Mouse (Mus musculus): ENCODE measurements around the gene Ubr7. TPM values are rescaled to one million over a fixed set of nuclear protein-coding genes. Genes with fewer than 3 reads are reported as not detected.

Gene Ubr7
- polyA plus RNA-seq, 1 experiment from 2014 or later, result 34.7 TPM

GRCm38 (mm10) chr12:102778151-102778550 is 20.4 kb downstream of the Ubr7 start:
- no peak for ATAC-seq
- WGBS, result 65% methylated on average over 5 of the region's 5 CpGs
- Histone ChIP-seq H3K36me3 (ENCODE audit: control insufficient read depth, insufficient read depth, low read length) (peaks cover 7% of the 10 kb centered on the region; the same call in 1 of the 2 replicates), H3K27ac (ENCODE audit: low read length) (no peak overlapping the region), H3K4me1 (ENCODE audit: control insufficient read depth, insufficient read depth, low read length) (no peaks in the 10 kb centered on the region), H3K9ac (ENCODE audit: low read depth, low read length) (no peak overlapping the region), H3K27me3 (ENCODE audit: control insufficient read depth, insufficient read depth, low read depth, low read length) (no peaks in the 10 kb centered on the region), H3K4me3 (ENCODE audit: low read depth, low read length) (no peak overlapping the region), H3K9me3 (replicated peaks; ENCODE audit: control insufficient read depth, low read length, poor library complexity, severe bottlenecking) (no peaks in the 10 kb centered on the region), H3K4me2 (ENCODE audit: low read length) (no peak overlapping the region)

GRCm38 (mm10) chr12:102779452-102779851 is 21.7 kb downstream of the Ubr7 start:
- Histone ChIP-seq H3K27me3 (ENCODE audit: control insufficient read depth, insufficient read depth, low read depth, low read length) (no peaks in the 10 kb centered on the region), H3K4me1 (ENCODE audit: control insufficient read depth, insufficient read depth, low read length) (no peaks in the 10 kb centered on the region), H3K9me3 (replicated peaks; ENCODE audit: control insufficient read depth, low read length, poor library complexity, severe bottlenecking) (no peaks in the 10 kb centered on the region), H3K27ac (ENCODE audit: low read length) (no peak overlapping the region), H3K9ac (ENCODE audit: low read depth, low read length) (no peak overlapping the region), H3K36me3 (ENCODE audit: control insufficient read depth, insufficient read depth, low read length) (peaks cover 11% of the 10 kb centered on the region), H3K4me3 (ENCODE audit: low read depth, low read length) (no peak overlapping the region), H3K4me2 (ENCODE audit: low read length) (no peak overlapping the region)
- ATAC-seq, result no peak
- whole genome bisulfite sequencing, result 60% methylated on average over 3 of the region's 3 CpGs

DNA sequence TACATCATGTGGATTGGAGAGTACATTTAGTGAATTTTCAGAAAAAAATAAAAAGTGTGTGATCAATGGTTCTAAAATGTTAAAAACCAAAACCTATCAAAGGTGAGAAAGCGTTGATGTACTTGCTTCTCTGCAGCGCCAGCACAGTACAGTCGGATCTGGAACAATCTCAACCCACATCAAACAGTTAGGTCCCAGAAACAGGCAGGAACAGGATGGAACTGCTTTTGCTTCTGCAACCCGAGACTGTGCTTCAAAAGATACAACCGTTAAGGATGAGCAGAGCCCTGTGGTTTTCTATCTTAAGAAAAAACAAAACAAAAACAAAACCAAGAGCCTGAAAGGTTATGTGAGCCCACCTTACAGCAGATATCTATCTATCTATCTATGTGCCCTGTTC is 25.1 kb downstream of the Ubr7 start:
- Histone ChIP-seq H3K27me3 (ENCODE audit: control insufficient read depth, insufficient read depth, low read depth, low read length) (no peaks in the 10 kb centered on the region), H3K4me3 (ENCODE audit: low read depth, low read length) (no peak overlapping the region), H3K4me1 (ENCODE audit: control insufficient read depth, insufficient read depth, low read length) (no peaks in the 10 kb centered on the region), H3K27ac (ENCODE audit: low read length) (no peak overlapping the region), H3K9me3 (replicated peaks; ENCODE audit: control insufficient read depth, low read length, poor library complexity, severe bottlenecking) (no peaks in the 10 kb centered on the region), H3K36me3 (ENCODE audit: control insufficient read depth, insufficient read depth, low read length) (peaks cover 14% of the 10 kb centered on the region), H3K4me2 (ENCODE audit: low read length) (no peak overlapping the region), H3K9ac (ENCODE audit: low read depth, low read length) (no peak overlapping the region)
- ATAC-seq, result no peak
- 94% methylated on average over 5 of the region's 5 CpGs for WGBS

- 90% methylated on average over 19 of the region's 19 CpGs for WGBS
- no peak overlapping the region for H3K4me2 ChIP-seq (ENCODE audit: low read length)
- H3K4me1 ChIP-seq (ENCODE audit: control insufficient read depth, insufficient read depth, low read length), result no peaks in the 10 kb centered on the region
- ATAC-seq, result no peak
- no peak overlapping the region for H3K4me3 ChIP-seq (ENCODE audit: low read depth, low read length)
- no peaks in the 10 kb centered on the region for H3K27me3 ChIP-seq (ENCODE audit: control insufficient read depth, insufficient read depth, low read depth, low read length)
- H3K9me3 ChIP-seq (replicated peaks; ENCODE audit: control insufficient read depth, low read length, poor library complexity, severe bottlenecking), result no peaks in the 10 kb centered on the region
- peaks cover 21% of the 10 kb centered on the region for H3K36me3 ChIP-seq (ENCODE audit: control insufficient read depth, insufficient read depth, low read length)
- H3K9ac ChIP-seq (ENCODE audit: low read depth, low read length), result no peak overlapping the region
- H3K27ac ChIP-seq (ENCODE audit: low read length), result no peak overlapping the region
Measured at GRCm38 (mm10) chr12:102784899-102785592, 27.3 kb downstream of the Ubr7 start.

- no peak overlapping the region for H3K4me3 ChIP-seq (ENCODE audit: low read depth, low read length)
- 85% methylated on average over 5 of the region's 5 CpGs for WGBS
- no peak for ATAC-seq
- H3K4me2 ChIP-seq (ENCODE audit: low read length), result no peak overlapping the region
- H3K27ac ChIP-seq (ENCODE audit: low read length), result no peak overlapping the region
- H3K4me1 ChIP-seq (ENCODE audit: control insufficient read depth, insufficient read depth, low read length), result no peaks in the 10 kb centered on the region
- peaks cover 27% of the 10 kb centered on the region for H3K36me3 ChIP-seq (ENCODE audit: control insufficient read depth, insufficient read depth, low read length)
- H3K27me3 ChIP-seq (ENCODE audit: control insufficient read depth, insufficient read depth, low read depth, low read length), result no peaks in the 10 kb centered on the region
- H3K9me3 ChIP-seq (replicated peaks; ENCODE audit: control insufficient read depth, low read length, poor library complexity, severe bottlenecking), result no peaks in the 10 kb centered on the region
- H3K9ac ChIP-seq (ENCODE audit: low read depth, low read length), result no peak overlapping the region
Measured at GRCm38 (mm10) chr12:102785593-102785985, 27.8 kb downstream of the Ubr7 start.

DNA sequence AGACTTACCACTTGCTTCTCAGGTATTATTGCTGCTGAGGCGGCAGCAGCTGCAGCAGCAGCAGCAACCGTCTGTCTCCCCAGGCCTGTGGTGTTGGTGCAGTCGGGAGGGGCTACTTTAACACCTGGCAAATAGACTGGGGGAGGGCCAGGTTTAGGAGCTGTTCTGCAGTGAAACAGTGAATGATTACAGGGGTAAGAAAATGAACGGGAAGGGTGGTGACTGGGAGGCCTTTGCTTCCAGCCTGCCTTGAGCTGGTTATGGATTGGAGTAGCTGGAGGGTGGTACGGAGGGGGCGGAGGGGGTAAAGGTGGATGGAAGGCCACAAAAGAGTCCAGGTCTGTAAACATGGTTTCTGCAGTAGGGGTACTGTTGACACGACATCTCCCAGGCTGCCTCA is 30.2 kb downstream of the Ubr7 start:
- H3K27ac ChIP-seq (ENCODE audit: low read length), result no peak overlapping the region
- H3K4me2 ChIP-seq (ENCODE audit: low read length), result no peak overlapping the region
- no peak overlapping the region for H3K4me3 ChIP-seq (ENCODE audit: low read depth, low read length)
- WGBS, result 91% methylated on average over 7 of the region's 7 CpGs
- H3K27me3 ChIP-seq (ENCODE audit: control insufficient read depth, insufficient read depth, low read depth, low read length), result no peaks in the 10 kb centered on the region
- no peaks in the 10 kb centered on the region for H3K9me3 ChIP-seq (replicated peaks; ENCODE audit: control insufficient read depth, low read length, poor library complexity, severe bottlenecking)
- no peak overlapping the region for H3K9ac ChIP-seq (ENCODE audit: low read depth, low read length)
- ATAC-seq, result no peak
- H3K36me3 ChIP-seq (ENCODE audit: control insufficient read depth, insufficient read depth, low read length), result peaks cover 29% of the 10 kb centered on the region
- no peaks in the 10 kb centered on the region for H3K4me1 ChIP-seq (ENCODE audit: control insufficient read depth, insufficient read depth, low read length)

DNA sequence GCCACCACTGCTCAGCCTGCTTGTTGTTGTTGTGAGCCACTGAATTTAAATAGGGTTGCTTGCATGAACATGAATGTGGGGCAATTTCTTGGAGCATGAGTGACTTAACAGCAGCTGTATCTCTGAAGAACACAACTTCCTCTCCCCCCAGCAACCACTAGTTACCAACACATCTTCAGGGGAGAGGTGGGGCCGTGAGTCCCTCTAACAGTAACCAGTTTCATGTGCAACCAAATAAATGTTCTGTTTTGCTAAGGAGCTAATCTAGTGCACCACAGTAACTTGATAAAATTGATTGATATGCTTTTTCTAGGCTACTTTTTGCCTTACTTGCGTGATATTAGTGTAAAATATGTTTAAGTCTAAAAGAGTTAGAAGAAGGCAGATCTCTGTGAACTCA is 41.8 kb downstream of the Ubr7 start:
- H3K9ac ChIP-seq (ENCODE audit: low read depth, low read length), result no peak overlapping the region
- H3K4me2 ChIP-seq (ENCODE audit: low read length), result no peak overlapping the region
- no peak for ATAC-seq
- H3K27me3 ChIP-seq (ENCODE audit: control insufficient read depth, insufficient read depth, low read depth, low read length), result no peaks in the 10 kb centered on the region
- 97% methylated on average over 2 of the region's 2 CpGs for WGBS
- H3K36me3 ChIP-seq (ENCODE audit: control insufficient read depth, insufficient read depth, low read length), result peaks cover 6% of the 10 kb centered on the region; the same call in 1 of the 2 replicates
- no peaks in the 10 kb centered on the region for H3K9me3 ChIP-seq (replicated peaks; ENCODE audit: control insufficient read depth, low read length, poor library complexity, severe bottlenecking)
- H3K4me3 ChIP-seq (ENCODE audit: low read depth, low read length), result no peak overlapping the region
- no peaks in the 10 kb centered on the region for H3K4me1 ChIP-seq (ENCODE audit: control insufficient read depth, insufficient read depth, low read length)
- no peak overlapping the region for H3K27ac ChIP-seq (ENCODE audit: low read length)

GRCm38 (mm10) chr12:102814858-102815257 is 57.1 kb downstream of the Ubr7 start:
- no peak overlapping the region for H3K27ac ChIP-seq (ENCODE audit: low read length)
- H3K4me1 ChIP-seq (ENCODE audit: control insufficient read depth, insufficient read depth, low read length), result no peaks in the 10 kb centered on the region
- H3K27me3 ChIP-seq (ENCODE audit: control insufficient read depth, insufficient read depth, low read depth, low read length), result no peaks in the 10 kb centered on the region
- H3K9ac ChIP-seq (ENCODE audit: low read depth, low read length), result no peak overlapping the region
- no peaks in the 10 kb centered on the region for H3K9me3 ChIP-seq (replicated peaks; ENCODE audit: control insufficient read depth, low read length, poor library complexity, severe bottlenecking)
- ATAC-seq, result no peak
- H3K4me2 ChIP-seq (ENCODE audit: low read length), result no peak overlapping the region
- H3K4me3 ChIP-seq (ENCODE audit: low read depth, low read length), result no peak overlapping the region
- peaks cover 10% of the 10 kb centered on the region; the same call in 1 of the 2 replicates for H3K36me3 ChIP-seq (ENCODE audit: control insufficient read depth, insufficient read depth, low read length)
- WGBS, result 76% methylated on average over 1 of the region's 1 CpGs

GRCm38 (mm10) chr12:102826399-102826798 is 68.6 kb downstream of the Ubr7 start:
- no peaks in the 10 kb centered on the region for H3K9me3 ChIP-seq (replicated peaks; ENCODE audit: control insufficient read depth, low read length, poor library complexity, severe bottlenecking)
- no peak overlapping the region for H3K4me2 ChIP-seq (ENCODE audit: low read length)
- H3K9ac ChIP-seq (ENCODE audit: low read depth, low read length), result no peak overlapping the region
- H3K4me3 ChIP-seq (ENCODE audit: low read depth, low read length), result no peak overlapping the region
- 88% methylated on average over 1 of the region's 1 CpGs for WGBS
- H3K36me3 ChIP-seq (ENCODE audit: control insufficient read depth, insufficient read depth, low read length), result no peaks in the 10 kb centered on the region
- ATAC-seq, result no peak
- no peaks in the 10 kb centered on the region for H3K4me1 ChIP-seq (ENCODE audit: control insufficient read depth, insufficient read depth, low read length)
- no peaks in the 10 kb centered on the region for H3K27me3 ChIP-seq (ENCODE audit: control insufficient read depth, insufficient read depth, low read depth, low read length)
- no peak overlapping the region for H3K27ac ChIP-seq (ENCODE audit: low read length)

All from midbrain, embryonic 16.5 days (tissue).